Mouse (Mus musculus): Measurements from ENCODE around the gene AU040320.

DNA sequence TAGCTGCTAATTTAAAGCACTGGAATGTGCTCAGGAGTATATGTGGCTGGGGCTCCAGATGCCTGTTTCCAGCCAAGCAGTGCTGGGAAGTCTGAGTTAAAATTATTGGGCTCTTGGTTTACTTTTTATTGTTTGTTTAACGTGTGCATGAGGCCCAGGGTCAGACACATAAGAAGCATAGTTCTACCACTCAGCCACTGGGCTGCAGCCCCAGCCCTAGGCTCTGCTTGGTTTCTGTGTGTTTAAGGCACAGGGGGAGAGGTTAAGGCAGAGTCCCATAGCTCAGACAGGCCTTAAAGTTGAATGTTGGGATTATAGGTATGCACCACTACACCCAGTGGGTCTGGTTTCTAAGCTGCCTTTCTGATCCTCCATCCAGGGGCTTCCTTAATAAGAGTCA is 21.8 kb downstream of the AU040320 start:
- no peak for TF ChIP-seq CTCF (conservative IDR thresholded peaks at IDR 0.05 in 1 of 2, IDR thresholded peaks at IDR 0.05 in 1 of 2; ENCODE audit: low read depth in 2 of 2, low read length in 2 of 2)
- TF ChIP-seq POLR2A (IDR thresholded peaks at IDR 0.05; ENCODE audit: low read depth, low read length) = no peak
- no peak for TF ChIP-seq TBP (conservative IDR thresholded peaks at IDR 0.05; ENCODE audit: low read depth, low read length)
- no peak for TF ChIP-seq ZC3H11A (IDR thresholded peaks at IDR 0.05; ENCODE audit: low read depth, low read length)
- TF ChIP-seq CHD2 (IDR thresholded peaks at IDR 0.05; ENCODE audit: low read length) = no peak
- TF ChIP-seq USF1 (IDR thresholded peaks at IDR 0.05; ENCODE audit: low read depth, low read length) = no peak
- TF ChIP-seq KAT2A (IDR thresholded peaks at IDR 0.05; ENCODE audit: insufficient replicate concordance, low read length) = no peak
- TF ChIP-seq HCFC1 (IDR thresholded peaks at IDR 0.05; ENCODE audit: low read depth, low read length) = no peak
- no peak for TF ChIP-seq RAD21 (IDR thresholded peaks at IDR 0.05; ENCODE audit: low read depth, low read length)
- TF ChIP-seq ELF1 (IDR thresholded peaks at IDR 0.05; ENCODE audit: low read depth, low read length) = no peak
